Mouse (Mus musculus) cerebral cortex, adult 2 months (tissue): ENCODE results near the gene Map3k11.

Experiments
- WGBS: fragments of 180-500 bp; shearing (Covaris S2); methylation state at CpG from one replicate; pipeline ENCODE4 v1.1.7; 2018; 5-methylcytosine and 5-hydroxymethylcytosine counted together

Map3k11 gene

GRCm38 (mm10) chr19:5688200-5689087 is at the start of gene Map3k11, which contains the start of gene Pcnx3:
TSS of gene Map3k11 (plus strand) at chr19:5688742.
TSS of gene Pcnx3 (minus strand) at chr19:5688908.
- WGBS, result under 1% methylated on average over 69 of the region's 69 CpGs

GRCm38 (mm10) chr19:5640339-5640738 is 48.2 kb upstream of the Map3k11 start:
- WGBS, result 81% methylated on average over 9 of the region's 9 CpGs

GRCm38 (mm10) chr19:5641021-5641420 is 47.5 kb upstream of the Map3k11 start:
- 91% methylated on average over 17 of the region's 17 CpGs for WGBS

- 93% methylated on average over 8 of the region's 8 CpGs for WGBS
Measured at GRCm38 (mm10) chr19:5641641-5642040, 46.9 kb upstream of the Map3k11 start.

GRCm38 (mm10) chr19:5645280-5645679 is 43.3 kb upstream of the Map3k11 start:
- 97% methylated on average over 9 of the region's 9 CpGs for WGBS

- WGBS, result 91% methylated on average over 8 of the region's 8 CpGs
Measured at GRCm38 (mm10) chr19:5646731-5647330, 41.7 kb upstream of the Map3k11 start.

GRCm38 (mm10) chr19:5647791-5648190 is 40.8 kb upstream of the Map3k11 start:
- WGBS, result 94% methylated on average over 6 of the region's 6 CpGs

GRCm38 (mm10) chr19:5648401-5649297 is 39.9 kb upstream of the Map3k11 start:
- 7% methylated on average over 26 of the region's 26 CpGs for WGBS

GRCm38 (mm10) chr19:5649298-5649741 is 39.2 kb upstream of the Map3k11 start:
- 65% methylated on average over 6 of the region's 6 CpGs for WGBS

GRCm38 (mm10) chr19:5651502-5652274 is 36.9 kb upstream of the Map3k11 start:
- WGBS, result 71% methylated on average over 13 of the region's 13 CpGs

- 58% methylated on average over 6 of the region's 6 CpGs for WGBS
Measured at GRCm38 (mm10) chr19:5652570-5652969, 36.0 kb upstream of the Map3k11 start.

GRCm38 (mm10) chr19:5653969-5654719 is 34.4 kb upstream of the Map3k11 start:
- 21% methylated on average over 62 of the region's 62 CpGs for WGBS

- WGBS, result 35% methylated on average over 43 of the region's 43 CpGs
Measured at GRCm38 (mm10) chr19:5654720-5655298, 33.7 kb upstream of the Map3k11 start.

- 76% methylated on average over 16 of the region's 16 CpGs for WGBS
Measured at GRCm38 (mm10) chr19:5660942-5661751, 27.4 kb upstream of the Map3k11 start.

GRCm38 (mm10) chr19:5662310-5662709 is 26.2 kb upstream of the Map3k11 start:
- 67% methylated on average over 8 of the region's 8 CpGs for WGBS

- 8% methylated on average over 32 of the region's 32 CpGs for WGBS
Measured at GRCm38 (mm10) chr19:5662981-5663913, 25.3 kb upstream of the Map3k11 start, which contains the start of gene Sipa1. TSS of gene Sipa1 (minus strand) at chr19:5663707.

GRCm38 (mm10) chr19:5664669-5665257 is 23.8 kb upstream of the Map3k11 start:
- WGBS, result 93% methylated on average over 10 of the region's 10 CpGs
